Mouse (Mus musculus) lung, postnatal 0 days (tissue): ENCODE measurements at regions not wholly inside any gene's neighbourhood (a gene's known extent, or its start where the extent isn't known, plus 50 kb on each side); places are given as distances from the start of the nearest gene placed in this dataset.

Experiments used
- ATAC-seq: fragments of 200-750 bp; cut with Nextera tagmentation; 2 replicates; pipeline ENCODE4 v1.8.0; 2017; ENCODE audit warnings: moderate library complexity
- DNase-seq: peaks from one replicate; pipeline ENCODE4 v3.0.0-alpha.2; 2016; ENCODE audit warnings: low spot score
- H3K27ac ChIP-seq: fragments of 300-500 bp; sonication (generic); 2 replicates; pipeline ENCODE4 v1.5.1; 2014; ENCODE audit warnings: antibody characterized with exemption, mild to moderate bottlenecking, low read length, mixed read lengths
- H3K27me3 ChIP-seq: fragments of 300-500 bp; sonication (generic); replicated peaks from 2 replicates; pipeline ENCODE4 v1.6.1; 2014; ENCODE audit warnings: low read length, mixed read lengths; ENCODE audit not compliant: insufficient read depth
- H3K36me3 ChIP-seq: fragments of 300-500 bp; sonication (generic); 2 replicates; pipeline ENCODE4 v1.6.1; 2014; ENCODE audit warnings: low read length, mixed read lengths; ENCODE audit not compliant: insufficient read depth
- H3K4me1 ChIP-seq: fragments of 300-500 bp; sonication (generic); 2 replicates; pipeline ENCODE4 v1.6.1; 2014; ENCODE audit warnings: antibody characterized with exemption, low read depth, low read length, mixed read lengths; ENCODE audit not compliant: insufficient read depth
- H3K4me2 ChIP-seq: fragments of 300-500 bp; sonication (generic); replicated peaks from 2 replicates; pipeline ENCODE4 v1.6.1; 2014; ENCODE audit warnings: low read depth, mild to moderate bottlenecking, low read length, moderate library complexity, mixed read lengths
- H3K4me3 ChIP-seq: fragments of 300-500 bp; sonication (generic); 2 replicates; pipeline ENCODE4 v1.5.1; 2014; ENCODE audit warnings: low read depth, low read length
- H3K9ac ChIP-seq: fragments of 300-500 bp; sonication (generic); replicated peaks from 2 replicates; pipeline ENCODE4 v1.6.1; 2014; ENCODE audit warnings: low read depth, mild to moderate bottlenecking
- H3K9me3 ChIP-seq: fragments of 300-500 bp; sonication (generic); 2 replicates; pipeline ENCODE4 v1.6.1; 2016; ENCODE audit warnings: low read length, mixed read lengths
- CTCF ChIP-seq: IDR thresholded peaks from 2 replicates; pipeline ENCODE4 v1.5.1; 2016; ENCODE audit warnings: antibody characterized with exemption, mild to moderate bottlenecking
- EP300 ChIP-seq: IDR thresholded peaks from 2 replicates; pipeline ENCODE4 v1.6.1; 2016; ENCODE audit warnings: antibody characterized with exemption, mild to moderate bottlenecking, control low read depth
- WGBS: fragments of 180-500 bp; shearing (Covaris S2); extraction: QIAGEN DNeasy Blood & Tissue Kit; methylation state at CpG from one replicate; pipeline ENCODE4 v1.1.7; 2014; 5-methylcytosine and 5-hydroxymethylcytosine counted together

GRCm38 (mm10) chr13:58687609-58688008 lies 76.9 kb upstream of the Slc28a3 start:
- no peak for DNase-seq
- TF ChIP-seq EP300: no peak
- no peak for TF ChIP-seq CTCF
- Histone ChIP-seq H3K4me2 (no peak overlapping the region), H3K36me3 (no peaks in the 10 kb centered on the region), H3K27me3 (no peaks in the 10 kb centered on the region), H3K27ac (no peak overlapping the region), H3K4me3 (no peak overlapping the region), H3K9ac (no peak overlapping the region), H3K4me1 (no peaks in the 10 kb centered on the region), H3K9me3 (no peaks in the 10 kb centered on the region)
- 28% methylated on average over 2 of the region's 2 CpGs for WGBS
- ATAC-seq: no peak

- Histone ChIP-seq H3K4me1 (no peaks in the 10 kb centered on the region), H3K4me2 (no peak overlapping the region), H3K27ac (no peak overlapping the region), H3K36me3 (no peaks in the 10 kb centered on the region), H3K9me3 (no peaks in the 10 kb centered on the region), H3K9ac (no peak overlapping the region), H3K27me3 (no peaks in the 10 kb centered on the region), H3K4me3 (no peak overlapping the region)
- DNase-seq (no peak), ATAC-seq (no peak)
- no peak for TF ChIP-seq CTCF
- TF ChIP-seq EP300: no peak
- WGBS: 45% methylated on average over 2 of the region's 2 CpGs
Observed at GRCm38 (mm10) chr13:58688249-58688648, 77.6 kb upstream of the Slc28a3 start.

GRCm38 (mm10) chr13:58694703-58695102 lies 84.0 kb upstream of the Slc28a3 start:
- ATAC-seq (no peak), DNase-seq (no peak)
- Histone ChIP-seq H3K9me3 (no peaks in the 10 kb centered on the region), H3K36me3 (no peaks in the 10 kb centered on the region), H3K4me2 (no peak overlapping the region), H3K4me3 (no peak overlapping the region), H3K27me3 (no peaks in the 10 kb centered on the region), H3K4me1 (no peaks in the 10 kb centered on the region), H3K27ac (no peak overlapping the region), H3K9ac (no peak overlapping the region)
- TF ChIP-seq CTCF: no peak
- TF ChIP-seq EP300: no peak
- 46% methylated on average over 6 of the region's 6 CpGs for WGBS

- no peak overlapping the region for H3K9ac ChIP-seq
- no peak overlapping the region for H3K27ac ChIP-seq
- no peak overlapping the region for H3K4me3 ChIP-seq
- DNase-seq (no peak), ATAC-seq (no peak)
- 92% methylated on average over 4 of the region's 4 CpGs for whole genome bisulfite sequencing
- H3K4me1 ChIP-seq: no peaks in the 10 kb centered on the region
- no peaks in the 10 kb centered on the region for H3K36me3 ChIP-seq
- H3K4me2 ChIP-seq: no peak overlapping the region
- H3K9me3 ChIP-seq: no peaks in the 10 kb centered on the region
- TF ChIP-seq EP300: no peak
- no peak for TF ChIP-seq CTCF
- H3K27me3 ChIP-seq: no peaks in the 10 kb centered on the region
Observed at GRCm38 (mm10) chr13:58695964-58696363, 85.3 kb upstream of the Slc28a3 start.

GRCm38 (mm10) chr13:58700021-58700420 lies 89.3 kb upstream of the Slc28a3 start:
- H3K27me3 ChIP-seq: no peaks in the 10 kb centered on the region
- no peaks in the 10 kb centered on the region for H3K36me3 ChIP-seq
- ATAC-seq: no peak
- H3K4me2 ChIP-seq: no peak overlapping the region
- H3K27ac ChIP-seq: no peak overlapping the region
- H3K4me3 ChIP-seq: no peak overlapping the region
- TF ChIP-seq CTCF (no peak), EP300 (no peak)
- no peaks in the 10 kb centered on the region for H3K4me1 ChIP-seq
- no peak for DNase-seq
- no peaks in the 10 kb centered on the region for H3K9me3 ChIP-seq
- 89% methylated on average over 8 of the region's 8 CpGs for WGBS
- H3K9ac ChIP-seq: no peak overlapping the region

- Histone ChIP-seq H3K9ac (no peak overlapping the region), H3K4me1 (no peaks in the 10 kb centered on the region), H3K27me3 (no peaks in the 10 kb centered on the region), H3K4me2 (no peak overlapping the region), H3K9me3 (no peaks in the 10 kb centered on the region), H3K4me3 (no peak overlapping the region), H3K36me3 (no peaks in the 10 kb centered on the region), H3K27ac (no peak overlapping the region)
- WGBS: 75% methylated on average over 4 of the region's 4 CpGs
- no peak for ATAC-seq
- DNase-seq: no peak
- no peak for TF ChIP-seq EP300
- no peak for TF ChIP-seq CTCF
Observed at GRCm38 (mm10) chr13:58704141-58704540, 93.5 kb upstream of the Slc28a3 start.

- Histone ChIP-seq H3K4me3 (no peak overlapping the region), H3K27me3 (no peaks in the 10 kb centered on the region), H3K4me2 (no peak overlapping the region), H3K36me3 (no peaks in the 10 kb centered on the region), H3K9me3 (no peaks in the 10 kb centered on the region), H3K9ac (no peak overlapping the region), H3K4me1 (no peaks in the 10 kb centered on the region), H3K27ac (no peak overlapping the region)
- ATAC-seq (no peak), DNase-seq (no peak)
- WGBS: 70% methylated on average over 1 of the region's 1 CpGs
- TF ChIP-seq CTCF (no peak), EP300 (no peak)
Observed at GRCm38 (mm10) chr13:58716584-58716983, 89.8 kb upstream of the Ntrk2 start.
